Mouse (Mus musculus) thymus, adult 2 months (tissue): ENCODE measurements around the gene Sgms1. TPM values are rescaled to one million over a fixed set of nuclear protein-coding genes. Genes with fewer than 3 reads are reported as not detected.

Source experiments
- DNase-seq: peaks from one replicate; pipeline ENCODE4 v3.0.0; 2021
- H3K27ac ChIP-seq: fragments of 200-500 bp; 2 replicates; pipeline ENCODE4 v1.5.1; 2012; ENCODE audit warnings: low read length, control low read depth; ENCODE audit not compliant: control insufficient read depth, insufficient read depth
- H3K27me3 ChIP-seq: fragments of 200-500 bp; 2 replicates; pipeline ENCODE4 v1.6.1; 2012; ENCODE audit warnings: mild to moderate bottlenecking, low read length, moderate library complexity, mixed read lengths; ENCODE audit not compliant: control insufficient read depth, insufficient read depth
- H3K36me3 ChIP-seq: fragments of 200-500 bp; 2 replicates; pipeline ENCODE4 v1.6.1; 2012; ENCODE audit warnings: mild to moderate bottlenecking, low read length, moderate library complexity; ENCODE audit not compliant: control insufficient read depth, insufficient read depth
- H3K4me1 ChIP-seq: fragments of 200-500 bp; replicated peaks from 2 replicates; pipeline ENCODE4 v1.6.1; 2012; ENCODE audit warnings: low read length; ENCODE audit not compliant: control insufficient read depth, insufficient read depth
- H3K4me3 ChIP-seq: fragments of 200-500 bp; 2 replicates; pipeline ENCODE4 v1.5.1; 2012; ENCODE audit warnings: mild to moderate bottlenecking, low read length, control low read depth, moderate library complexity; ENCODE audit not compliant: control insufficient read depth, insufficient read depth
- CTCF ChIP-seq: fragments of 200-500 bp; IDR thresholded peaks from 2 replicates; pipeline ENCODE4 v1.5.1; 2012; ENCODE audit warnings: mild to moderate bottlenecking, control low read depth, low read length, moderate library complexity, borderline replicate concordance; ENCODE audit not compliant: control insufficient read depth, poor library complexity, insufficient read depth; ENCODE audit errors: extremely low read depth
- POLR2A ChIP-seq: fragments of 200-500 bp; IDR thresholded peaks from 2 replicates; pipeline ENCODE4 v1.6.1; 2012; ENCODE audit warnings: mild to moderate bottlenecking, low read length, control low read depth, moderate library complexity; ENCODE audit not compliant: control insufficient read depth, poor library complexity, insufficient read depth; ENCODE audit errors: extremely low read depth
- WGBS: fragments of 180-500 bp; shearing (Covaris S2); methylation state at CpG from one replicate; pipeline ENCODE4 v1.1.7; 2018; 5-methylcytosine and 5-hydroxymethylcytosine counted together
- polyA plus RNA-seq: library from polyadenylated mRNA; depleted of rRNA; stranded (reverse); fragments of >200 nt; gene quantifications from 2 replicates; pipeline ENCODE4 v1.2.3, GENCODE M21; 2012

Sgms1 gene
- polyA plus RNA-seq, 1 experiment = 7.4 TPM

- Histone ChIP-seq H3K4me3 (no peak overlapping the region), H3K27ac (no peak overlapping the region), H3K36me3 (no peaks in the 10 kb centered on the region), H3K4me1 (peaks cover 9% of the 10 kb centered on the region), H3K27me3 (no peaks in the 10 kb centered on the region)
- 93% methylated on average over 3 of the region's 3 CpGs for WGBS
- no peak for TF ChIP-seq POLR2A
- TF ChIP-seq CTCF = no peak
- DNase-seq = no peak
Observed at GRCm38 (mm10) chr19:32287839-32288238, 101.7 kb downstream of the Sgms1 start.

- Histone ChIP-seq H3K27ac (no peak overlapping the region), H3K27me3 (no peaks in the 10 kb centered on the region), H3K4me1 (0 out of 2 replicates have a peak, but pooled peaks cover 2% of the 10 kb centered on the region), H3K4me3 (no peak overlapping the region), H3K36me3 (no peaks in the 10 kb centered on the region)
- TF ChIP-seq POLR2A = no peak
- no peak for TF ChIP-seq CTCF
- no peak for DNase-seq
- WGBS = 49% methylated on average over 3 of the region's 3 CpGs
Observed at GRCm38 (mm10) chr19:32285455-32285831, 104.1 kb downstream of the Sgms1 start.

- no peaks in the 10 kb centered on the region for H3K27me3 ChIP-seq
- 96% methylated on average over 5 of the region's 5 CpGs for WGBS
- H3K27ac ChIP-seq = no peak overlapping the region
- no peaks in the 10 kb centered on the region for H3K36me3 ChIP-seq
- no peak for DNase-seq
- TF ChIP-seq POLR2A (no peak), CTCF (no peak)
- 0 out of 2 replicates have a peak, but pooled peaks cover 4% of the 10 kb centered on the region for H3K4me1 ChIP-seq
- no peak overlapping the region for H3K4me3 ChIP-seq
Observed at GRCm38 (mm10) chr19:32284681-32285454, 104.6 kb downstream of the Sgms1 start.

- no peak for DNase-seq
- Histone ChIP-seq H3K27ac (no peak overlapping the region), H3K27me3 (no peaks in the 10 kb centered on the region), H3K36me3 (no peaks in the 10 kb centered on the region), H3K4me3 (no peak overlapping the region), H3K4me1 (peaks cover 10% of the 10 kb centered on the region)
- TF ChIP-seq POLR2A (no peak), CTCF (no peak)
- WGBS = 97% methylated on average over 4 of the region's 4 CpGs
Observed at GRCm38 (mm10) chr19:32281917-32282316, 107.6 kb downstream of the Sgms1 start.

GRCm38 (mm10) chr19:32280380-32280779, 109.1 kb downstream of the Sgms1 start:
- no peak overlapping the region for H3K27ac ChIP-seq
- TF ChIP-seq CTCF = no peak
- TF ChIP-seq POLR2A = no peak
- WGBS = 96% methylated on average over 4 of the region's 4 CpGs
- DNase-seq = no peak
- H3K27me3 ChIP-seq = no peaks in the 10 kb centered on the region
- H3K36me3 ChIP-seq = no peaks in the 10 kb centered on the region
- H3K4me3 ChIP-seq = no peak overlapping the region
- H3K4me1 ChIP-seq = peaks cover 23% of the 10 kb centered on the region

GRCm38 (mm10) chr19:32279400-32279799, 110.1 kb downstream of the Sgms1 start:
- WGBS = 92% methylated on average over 6 of the region's 6 CpGs
- Histone ChIP-seq H3K4me3 (no peak overlapping the region), H3K27me3 (no peaks in the 10 kb centered on the region), H3K4me1 (peaks cover 30% of the 10 kb centered on the region), H3K27ac (no peak overlapping the region), H3K36me3 (no peaks in the 10 kb centered on the region)
- TF ChIP-seq POLR2A = no peak
- no peak for TF ChIP-seq CTCF
- no peak for DNase-seq

- TF ChIP-seq CTCF (no peak), POLR2A (no peak)
- H3K27ac ChIP-seq = no peak overlapping the region
Observed at GRCm38 (mm10) chr19:32277869-32278268, 111.6 kb downstream of the Sgms1 start.

More at GRCm38 (mm10) chr19:32277869-32278268, 111.6 kb downstream of the Sgms1 start:
- no peak overlapping the region for H3K4me3 ChIP-seq
- no peaks in the 10 kb centered on the region for H3K27me3 ChIP-seq
- H3K36me3 ChIP-seq = no peaks in the 10 kb centered on the region
- 24% methylated on average over 3 of the region's 3 CpGs for WGBS
- DNase-seq = no peak
- peaks cover 38% of the 10 kb centered on the region for H3K4me1 ChIP-seq
